Mouse (Mus musculus) brain, embryonic 14.5 days (tissue): ENCODE results near the gene Stx18.

Experiments used
- CTCF ChIP-seq: fragments of 200-500 bp; IDR thresholded peaks from 2 replicates; pipeline ENCODE4 v1.5.1; 2012; ENCODE audit warnings: inconsistent platforms, mild to moderate bottlenecking, moderate library complexity, borderline replicate concordance; ENCODE audit not compliant: insufficient read depth, insufficient read length; ENCODE audit errors: extremely low read depth
- POLR2A ChIP-seq: fragments of 200-500 bp; IDR thresholded peaks from 2 replicates; pipeline ENCODE4 v1.6.1; 2012; ENCODE audit warnings: mild to moderate bottlenecking, inconsistent platforms, borderline replicate concordance; ENCODE audit not compliant: poor library complexity, insufficient read depth, insufficient read length, severe bottlenecking; ENCODE audit errors: extremely low read depth

DNA sequence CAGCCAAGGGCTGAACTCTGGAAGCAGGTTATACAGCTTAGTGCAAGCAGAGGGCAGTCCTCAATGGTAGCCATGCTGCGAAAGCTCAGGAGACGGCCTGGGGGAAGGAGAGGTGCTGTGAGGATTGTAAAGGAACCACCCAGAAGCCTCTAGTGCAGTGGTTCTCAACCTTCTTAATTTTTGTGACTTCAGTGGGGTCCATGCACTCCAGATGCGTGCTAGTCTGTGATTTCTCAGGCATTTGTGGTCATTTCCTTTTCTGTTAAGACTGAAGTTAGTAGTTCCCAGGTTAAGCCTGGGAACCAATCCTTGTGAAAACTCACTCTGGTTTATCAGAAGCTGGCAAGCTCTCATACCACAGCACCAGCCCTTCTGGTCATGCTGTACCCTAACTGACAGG, 51.6 kb downstream of the Stx18 start:
- no peak for TF ChIP-seq CTCF
- TF ChIP-seq POLR2A = no peak
